Mouse (Mus musculus) forebrain, postnatal 0 days (tissue): Measurements from ENCODE around the gene Kbtbd13. TPM values are rescaled to one million over a fixed set of nuclear protein-coding genes. Genes with fewer than 3 reads are reported as not detected.
"Not testable (repeated sequence)": the region's sequence is repeated elsewhere in the genome, so short reads cannot be mapped to it uniquely, and the experiment has no call there.

Source experiments
- ATAC-seq: fragments of 200-750 bp; cut with Nextera tagmentation; 2 replicates; pipeline ENCODE4 v1.8.0; 2017; ENCODE audit warnings: mild to moderate bottlenecking, moderate library complexity
- DNase-seq: peaks from one replicate; pipeline ENCODE4 v3.0.0-alpha.2; 2015
- H3K27ac ChIP-seq: fragments of 300-500 bp; sonication (generic); 2 replicates; pipeline ENCODE4 v1.5.1; 2014; ENCODE audit warnings: low read depth, mild to moderate bottlenecking, antibody characterized with exemption, low read length, moderate library complexity, mixed read lengths
- H3K27me3 ChIP-seq: fragments of 300-500 bp; sonication (generic); 2 replicates; pipeline ENCODE4 v1.6.1; 2014; ENCODE audit warnings: mild to moderate bottlenecking, low read length, mixed read lengths; ENCODE audit not compliant: insufficient read depth
- H3K36me3 ChIP-seq: fragments of 300-500 bp; sonication (generic); 2 replicates; pipeline ENCODE4 v1.6.1; 2014; ENCODE audit warnings: mild to moderate bottlenecking, moderate library complexity; ENCODE audit not compliant: insufficient read depth
- H3K4me1 ChIP-seq: fragments of 300-500 bp; sonication (generic); 2 replicates; pipeline ENCODE4 v1.6.1; 2014; ENCODE audit warnings: antibody characterized with exemption; ENCODE audit not compliant: insufficient read depth
- H3K4me2 ChIP-seq: fragments of 300-500 bp; sonication (generic); 2 replicates; pipeline ENCODE4 v1.6.1; 2014; ENCODE audit warnings: low read depth, mild to moderate bottlenecking, moderate library complexity
- H3K4me3 ChIP-seq: fragments of 300-500 bp; sonication (generic); 2 replicates; pipeline ENCODE4 v1.5.1; 2014; ENCODE audit warnings: low read depth, low read length, mixed read lengths
- H3K9ac ChIP-seq: fragments of 300-500 bp; sonication (generic); 2 replicates; pipeline ENCODE4 v1.6.1; 2014; ENCODE audit warnings: mild to moderate bottlenecking
- H3K9me3 ChIP-seq: fragments of 300-500 bp; sonication (generic); 2 replicates; pipeline ENCODE4 v1.6.1; 2016; ENCODE audit warnings: low read length
- CTCF ChIP-seq: sonication (generic); IDR thresholded peaks from 2 replicates; pipeline ENCODE4 v1.5.1; 2016; ENCODE audit warnings: antibody characterized with exemption, control low read depth, low read depth
- WGBS: fragments of 180-500 bp; shearing (Covaris S2); extraction: QIAGEN DNeasy Blood & Tissue Kit; methylation state at CpG from one replicate; pipeline ENCODE4 v1.1.7; 2014; 5-methylcytosine and 5-hydroxymethylcytosine counted together
- polyA plus RNA-seq: library from polyadenylated mRNA; unstranded; fragments of >200 nt; fragmentation: Nextera tagmentation; extraction: Ambion mirVana; gene quantifications from 2 replicates; pipeline ENCODE4 v1.2.1, GENCODE M21; 2015
- total RNA-seq: library from RNA; depleted of rRNA; stranded (reverse); fragments of >200 nt; gene quantifications from 2 replicates; pipeline ENCODE4 v1.2.3, GENCODE M21; 2014

Kbtbd13 gene
- total and polyA plus RNA-seq, 2 experiments from 2014 or later = 0.68 to 1.7 TPM

- 84% methylated on average over 7 of the region's 7 CpGs for WGBS
- TF ChIP-seq CTCF = no peak
- H3K9ac ChIP-seq = no peak overlapping the region
- no peaks in the 10 kb centered on the region for H3K27me3 ChIP-seq
- no peak overlapping the region for H3K27ac ChIP-seq
- ATAC-seq = no peak
- H3K4me2 ChIP-seq = no peak overlapping the region
- no peak overlapping the region for H3K4me3 ChIP-seq
- H3K9me3 ChIP-seq = no peaks in the 10 kb centered on the region
- no peak for DNase-seq
- peaks cover 63% of the 10 kb centered on the region for H3K36me3 ChIP-seq
- no peaks in the 10 kb centered on the region for H3K4me1 ChIP-seq
These were observed 34.9 kb downstream of the Kbtbd13 start for GRCm38 (mm10) chr9:65356561-65356960.

GRCm38 (mm10) chr9:65353251-65353650, 38.2 kb downstream of the Kbtbd13 start:
- no peak overlapping the region for H3K4me2 ChIP-seq
- no peaks in the 10 kb centered on the region for H3K27me3 ChIP-seq
- no peak overlapping the region for H3K4me3 ChIP-seq
- ATAC-seq (no peak), DNase-seq (no peak)
- peaks cover 34% of the 10 kb centered on the region for H3K36me3 ChIP-seq
- H3K9me3 ChIP-seq = no peaks in the 10 kb centered on the region
- H3K4me1 ChIP-seq = peaks cover under 1% of the 10 kb centered on the region; the same call in 1 of the 2 replicates
- TF ChIP-seq CTCF = no peak
- WGBS = 92% methylated on average over 5 of the region's 5 CpGs
- H3K27ac ChIP-seq = no peak overlapping the region
- H3K9ac ChIP-seq = no peak overlapping the region

DNA sequence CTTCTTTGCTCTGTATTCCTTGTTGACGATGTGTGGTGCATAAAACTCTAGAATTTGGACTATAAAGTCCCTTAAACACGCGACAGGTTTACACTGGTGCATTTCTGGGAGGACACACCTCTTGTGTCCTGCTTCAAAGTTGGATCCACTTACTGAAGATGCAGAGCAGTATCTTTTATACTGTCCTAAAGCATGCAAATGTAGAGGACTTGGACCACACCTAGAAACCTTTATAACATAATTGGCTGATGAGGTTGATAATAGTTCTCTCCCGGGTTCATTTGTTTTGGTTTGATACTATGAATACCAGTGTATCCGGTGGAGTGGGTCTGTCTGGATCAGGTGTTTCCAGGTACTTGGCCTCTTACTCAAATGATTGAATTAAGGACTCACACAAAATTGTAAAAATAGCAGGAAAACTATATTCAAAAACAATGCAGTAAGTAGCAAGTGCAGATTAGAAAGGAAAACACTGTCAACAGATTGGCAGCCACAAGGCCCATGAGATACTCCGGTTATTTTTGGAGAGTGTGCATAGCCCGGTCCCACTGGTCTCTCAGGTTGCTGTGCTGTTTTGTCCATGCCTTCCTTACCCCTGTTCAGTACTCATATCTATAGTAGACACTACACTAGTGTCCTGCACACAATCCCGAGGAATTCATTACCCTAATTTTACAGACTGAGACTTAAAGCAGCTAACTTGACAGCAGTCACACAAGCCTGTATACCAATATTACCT, 44.2 kb downstream of the Kbtbd13 start:
- Histone ChIP-seq H3K27ac (peak overlapping the region; percentile 97; the same call in 1 of the 2 replicates), H3K9ac (peak overlapping the region; percentile 93), H3K9me3 (no peaks in the 10 kb centered on the region), H3K36me3 (no peaks in the 10 kb centered on the region), H3K4me3 (peak overlapping the region; percentile 99), H3K27me3 (no peaks in the 10 kb centered on the region), H3K4me1 (peaks cover 14% of the 10 kb centered on the region), H3K4me2 (peak overlapping the region; percentile 87)
- DNase-seq (no peak), ATAC-seq (no peak)
- TF ChIP-seq CTCF = no peak
- WGBS = 47% methylated on average over 8 of the region's 8 CpGs

- no peak for TF ChIP-seq CTCF
- H3K9ac ChIP-seq = peak overlapping the region; percentile 93
- H3K27ac ChIP-seq = peak overlapping the region; percentile 97
- H3K9me3 ChIP-seq = no peaks in the 10 kb centered on the region
- no peaks in the 10 kb centered on the region for H3K36me3 ChIP-seq
- under 1% methylated on average over 75 of the region's 77 CpGs for WGBS
- H3K4me3 ChIP-seq = peak overlapping the region; percentile 99
- peak overlapping the region; percentile 87 for H3K4me2 ChIP-seq
- ATAC-seq (peak; percentile 54), DNase-seq (peak; percentile 49)
- no peaks in the 10 kb centered on the region for H3K27me3 ChIP-seq
- peaks cover 14% of the 10 kb centered on the region for H3K4me1 ChIP-seq
These were observed 44.9 kb downstream of the Kbtbd13 start for GRCm38 (mm10) chr9:65346476-65347111.

DNA sequence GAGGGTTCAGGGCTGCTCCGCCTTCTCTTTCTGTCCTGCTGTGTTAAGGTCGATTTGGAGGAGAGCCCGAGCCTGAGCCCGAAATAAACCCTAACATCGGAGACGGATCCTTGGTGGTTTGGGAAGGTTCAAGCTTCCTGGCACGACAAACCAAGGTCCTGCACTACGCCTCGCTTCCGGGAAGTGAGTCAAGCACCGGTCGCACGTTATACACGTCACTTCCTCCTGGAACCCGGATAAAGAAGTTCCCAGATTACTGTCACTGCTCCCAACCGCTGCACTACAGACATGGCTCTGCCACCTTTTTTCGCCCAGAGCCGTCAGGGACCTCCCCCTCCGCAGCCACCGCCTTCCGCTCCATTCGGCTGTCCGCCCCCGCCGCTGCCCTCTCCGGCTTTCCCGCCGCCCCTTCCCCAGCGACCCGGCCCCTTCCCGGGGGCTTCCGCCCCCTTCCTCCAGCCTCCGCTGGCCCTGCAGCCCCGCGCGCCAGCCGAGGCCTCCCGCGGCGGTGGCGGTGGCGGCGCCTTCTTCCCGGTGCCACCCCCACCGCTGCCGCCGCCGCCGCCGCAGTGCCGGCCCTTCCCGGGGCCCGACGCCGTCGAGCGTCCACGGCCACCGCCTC, 45.5 kb downstream of the Kbtbd13 start, which contains the start of gene Pdcd7:
Gene Pdcd7, plus strand, starts transcription at position 251 of the 622 bp plus-strand sequence.
- under 1% methylated on average over 54 of the region's 59 CpGs for WGBS
- Histone ChIP-seq H3K36me3 (no peaks in the 10 kb centered on the region), H3K4me2 (peak within 1 kb of the TSS; percentile 87), H3K4me1 (peaks cover 14% of the 10 kb centered on the region), H3K4me3 (peak within 1 kb of the TSS; percentile 99), H3K9ac (peak within 1 kb of the TSS; percentile 93), H3K9me3 (no peaks in the 10 kb centered on the region), H3K27me3 (no peaks in the 10 kb centered on the region), H3K27ac (peak within 1 kb of the TSS; percentile 97)
- DNase-seq = peak; percentile 98
- no peak for TF ChIP-seq CTCF
- ATAC-seq = peak; percentile 98

- Histone ChIP-seq H3K4me1 (peaks cover 14% of the 10 kb centered on the region), H3K4me2 (peak overlapping the region; percentile 87), H3K27ac (peak overlapping the region; percentile 97), H3K4me3 (peak overlapping the region; percentile 99), H3K9ac (peak overlapping the region; percentile 93)
- H3K36me3 ChIP-seq, H3K9me3 ChIP-seq, H3K27me3 ChIP-seq: not testable (repeated sequence)
- DNase-seq (peak; percentile 54), ATAC-seq (peak; percentile 53)
- TF ChIP-seq CTCF = peak; percentile 33
- 57% methylated on average over 11 of the region's 11 CpGs for WGBS
These were observed 46.0 kb downstream of the Kbtbd13 start for GRCm38 (mm10) chr9:65345439-65345838.
